Mouse (Mus musculus) ovary, postnatal 10 days (tissue): ENCODE measurements around the gene Pld6.

Experiments
- DNase-seq: peaks from one replicate; pipeline ENCODE4 v3.0.0; 2022; ENCODE audit warnings: low spot score

Gene Pld6

GRCm38 (mm10) chr11:59787199-59787781, at the start of gene Pld6:
Gene Pld6 (minus strand): TSS chr11:59787645.
- peak; percentile 18 for DNase-seq

- DNase-seq, result no peak
Observed at GRCm38 (mm10) chr11:59821625-59822024, 34.2 kb upstream of the Pld6 start.

GRCm38 (mm10) chr11:59817916-59818315, 30.5 kb upstream of the Pld6 start:
- no peak for DNase-seq

- no peak for DNase-seq
Observed at GRCm38 (mm10) chr11:59815482-59816065, 28.1 kb upstream of the Pld6 start.

- no peak for DNase-seq
Observed at GRCm38 (mm10) chr11:59814936-59815335, 27.5 kb upstream of the Pld6 start.

GRCm38 (mm10) chr11:59814311-59814710, 26.9 kb upstream of the Pld6 start:
- no peak for DNase-seq

- DNase-seq, result no peak
Observed at GRCm38 (mm10) chr11:59813276-59813675, 25.8 kb upstream of the Pld6 start.

GRCm38 (mm10) chr11:59811211-59811610, 23.8 kb upstream of the Pld6 start:
- no peak for DNase-seq

- DNase-seq, result no peak
Observed at GRCm38 (mm10) chr11:59810480-59811158, 23.2 kb upstream of the Pld6 start.

- peak; percentile 79 for DNase-seq
Observed at GRCm38 (mm10) chr11:59809670-59810474, 22.4 kb upstream of the Pld6 start, which contains the start of gene Flcn. Gene Flcn (minus strand): TSS chr11:59810016.

- DNase-seq, result no peak
Observed at GRCm38 (mm10) chr11:59809071-59809669, 21.7 kb upstream of the Pld6 start.

GRCm38 (mm10) chr11:59808170-59808960, 20.9 kb upstream of the Pld6 start:
- no peak for DNase-seq

GRCm38 (mm10) chr11:59805656-59806055, 18.2 kb upstream of the Pld6 start:
- DNase-seq, result no peak

- DNase-seq, result no peak
Observed at GRCm38 (mm10) chr11:59805256-59805655, 17.8 kb upstream of the Pld6 start.

GRCm38 (mm10) chr11:59804409-59805110, 17.1 kb upstream of the Pld6 start:
- DNase-seq, result no peak

GRCm38 (mm10) chr11:59803516-59803915, 16.1 kb upstream of the Pld6 start:
- no peak for DNase-seq

GRCm38 (mm10) chr11:59801881-59802280, 14.4 kb upstream of the Pld6 start:
- no peak for DNase-seq

- no peak for DNase-seq
Observed at GRCm38 (mm10) chr11:59800412-59800811, 13.0 kb upstream of the Pld6 start.

- no peak for DNase-seq
Observed at GRCm38 (mm10) chr11:59793390-59793789, 5.9 kb upstream of the Pld6 start.

GRCm38 (mm10) chr11:59789311-59789710, 1.9 kb upstream of the Pld6 start:
- no peak for DNase-seq
